Mouse (Mus musculus) liver, embryonic 12.5 days (tissue): ENCODE data around the gene Srd5a1. TPM values are rescaled to one million over a fixed set of nuclear protein-coding genes. Genes with fewer than 3 reads are reported as not detected.
"Not testable (repeated sequence)": the region's sequence is repeated elsewhere in the genome, so short reads cannot be mapped to it uniquely, and the experiment has no call there.

ENCODE experiments used
- ATAC-seq: fragments of 200-750 bp; cut with Nextera tagmentation; 2 replicates; pipeline ENCODE4 v1.8.0; 2017; ENCODE audit warnings: moderate number of reproducible peaks, mild to moderate bottlenecking, moderate library complexity
- H3K27ac ChIP-seq: fragments of 300-500 bp; sonication (generic); 2 replicates; pipeline ENCODE4 v1.5.1; 2016; ENCODE audit warnings: mild to moderate bottlenecking
- H3K27me3 ChIP-seq: fragments of 300-500 bp; sonication (generic); replicated peaks from 2 replicates; pipeline ENCODE4 v1.6.1; 2016; ENCODE audit warnings: mild to moderate bottlenecking, moderate library complexity
- H3K36me3 ChIP-seq: fragments of 300-500 bp; sonication (generic); 2 replicates; pipeline ENCODE4 v1.6.1; 2016; ENCODE audit warnings: mild to moderate bottlenecking, moderate library complexity
- H3K4me1 ChIP-seq: fragments of 300-500 bp; sonication (generic); 2 replicates; pipeline ENCODE4 v1.6.1; 2016
- H3K4me2 ChIP-seq: fragments of 300-500 bp; sonication (generic); 2 replicates; pipeline ENCODE4 v1.6.1; 2016; ENCODE audit warnings: mild to moderate bottlenecking, moderate library complexity
- H3K4me3 ChIP-seq: fragments of 300-500 bp; sonication (generic); 2 replicates; pipeline ENCODE4 v1.5.1; 2016; ENCODE audit warnings: mild to moderate bottlenecking, moderate library complexity
- H3K9ac ChIP-seq: fragments of 300-500 bp; sonication (generic); 2 replicates; pipeline ENCODE4 v1.6.1; 2016; ENCODE audit warnings: mild to moderate bottlenecking, moderate library complexity
- H3K9me3 ChIP-seq: fragments of 300-500 bp; sonication (generic); replicated peaks from 2 replicates; pipeline ENCODE4 v1.6.1; 2016; ENCODE audit warnings: mild to moderate bottlenecking, moderate library complexity
- WGBS: fragments of 180-500 bp; shearing (Covaris S2); methylation state at CpG from one replicate; pipeline ENCODE4 v1.1.7; 2016; ENCODE audit not compliant: insufficient replicate concordance; 5-methylcytosine and 5-hydroxymethylcytosine counted together
- polyA plus RNA-seq: library from polyadenylated mRNA; unstranded; fragments of >200 nt; fragmentation: Nextera tagmentation; extraction: Ambion mirVana; gene quantifications from 2 replicates; pipeline ENCODE4 v1.2.1, GENCODE M21; 2016

Gene Srd5a1
- polyA plus RNA-seq, 1 experiment from 2014 or later, result 6.0 TPM

- Histone ChIP-seq H3K4me3 (no peak overlapping the region), H3K4me1 (peaks cover 5% of the 10 kb centered on the region; the same call in 1 of the 2 replicates), H3K4me2 (no peak overlapping the region), H3K9me3 (no peaks in the 10 kb centered on the region), H3K27me3 (no peaks in the 10 kb centered on the region), H3K9ac (no peak overlapping the region), H3K36me3 (peaks cover 74% of the 10 kb centered on the region), H3K27ac (no peak overlapping the region)
- WGBS, result 72% methylated on average over 6 of the region's 6 CpGs
- no peak for ATAC-seq
Measured at GRCm38 (mm10) chr13:69638108-69638626, 26.9 kb upstream of the Srd5a1 start.

DNA sequence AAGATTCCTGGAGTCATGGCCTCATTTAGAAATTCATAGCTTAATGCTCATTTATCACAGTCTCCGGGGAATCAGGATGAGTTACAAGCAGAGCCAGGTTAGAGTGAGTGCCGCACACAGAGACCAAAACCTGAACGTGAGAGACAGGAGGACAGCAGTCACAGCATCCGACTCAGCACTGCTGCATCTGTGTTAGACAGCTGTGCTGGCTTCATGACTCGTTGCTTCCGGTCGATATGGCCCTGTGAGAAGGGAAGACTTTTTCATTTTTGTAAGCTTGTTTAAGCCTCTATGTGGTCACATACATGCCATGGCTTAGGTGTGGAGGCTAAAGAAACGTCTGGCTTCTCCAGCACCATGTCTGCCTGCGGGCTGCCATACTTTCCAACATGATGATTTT, 26.4 kb upstream of the Srd5a1 start:
- Histone ChIP-seq H3K27me3 (no peaks in the 10 kb centered on the region), H3K9me3 (no peaks in the 10 kb centered on the region), H3K4me3 (no peak overlapping the region), H3K27ac (no peak overlapping the region), H3K9ac (no peak overlapping the region), H3K4me2 (no peak overlapping the region), H3K4me1 (peaks cover 5% of the 10 kb centered on the region; the same call in 1 of the 2 replicates), H3K36me3 (peaks cover 79% of the 10 kb centered on the region)
- no peak for ATAC-seq
- 74% methylated on average over 9 of the region's 9 CpGs for WGBS

DNA sequence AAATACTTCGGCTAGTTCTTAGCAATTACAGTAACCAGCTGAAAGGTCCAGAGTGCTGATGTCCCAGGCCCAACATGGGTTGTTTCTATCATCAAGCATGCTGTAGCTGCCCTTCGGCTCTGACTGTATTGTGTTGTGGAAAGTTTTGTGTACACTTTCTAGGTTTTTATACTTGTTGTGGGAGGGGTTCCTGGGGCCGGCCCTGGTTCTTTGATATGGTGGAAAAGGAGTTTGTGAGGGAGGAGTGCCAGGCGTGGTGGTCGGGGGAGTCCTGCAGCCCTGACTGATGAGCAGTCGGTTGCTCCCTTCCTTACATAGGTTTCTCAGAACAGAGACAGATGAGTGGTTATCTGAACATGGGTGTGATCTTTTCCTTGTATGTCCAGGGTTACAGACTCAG, 25.6 kb upstream of the Srd5a1 start:
- Histone ChIP-seq H3K9ac (no peak overlapping the region), H3K4me2 (no peak overlapping the region), H3K27ac (no peak overlapping the region), H3K36me3 (peaks cover 87% of the 10 kb centered on the region), H3K9me3 (no peaks in the 10 kb centered on the region), H3K4me1 (peaks cover 5% of the 10 kb centered on the region; the same call in 1 of the 2 replicates), H3K4me3 (no peak overlapping the region), H3K27me3 (no peaks in the 10 kb centered on the region)
- no peak for ATAC-seq
- WGBS, result 61% methylated on average over 6 of the region's 6 CpGs

DNA sequence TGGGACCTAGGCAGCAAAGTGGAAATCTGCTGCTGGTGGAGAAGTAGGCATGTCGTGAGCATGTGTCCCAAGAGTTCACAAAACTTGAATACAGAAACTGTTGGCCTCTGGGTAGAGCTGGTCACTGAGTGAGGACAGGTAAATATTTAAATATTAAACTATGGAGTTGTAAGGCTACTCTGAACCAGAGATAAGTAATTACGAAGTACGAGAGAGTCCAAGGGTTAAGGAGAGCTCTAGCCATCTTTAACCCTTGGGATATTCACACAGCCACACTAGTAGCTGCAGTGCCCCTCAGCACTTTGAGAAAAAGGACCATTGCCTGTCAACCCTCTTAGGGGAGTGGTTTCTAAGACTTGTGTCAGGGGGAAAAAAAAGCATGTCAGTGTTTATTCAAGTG, 25.1 kb upstream of the Srd5a1 start:
- Histone ChIP-seq H3K9ac (no peak overlapping the region), H3K27ac (no peak overlapping the region), H3K9me3 (no peaks in the 10 kb centered on the region), H3K4me2 (no peak overlapping the region), H3K27me3 (no peaks in the 10 kb centered on the region), H3K4me1 (peaks cover 5% of the 10 kb centered on the region; the same call in 1 of the 2 replicates), H3K4me3 (no peak overlapping the region), H3K36me3 (peaks cover 92% of the 10 kb centered on the region)
- 77% methylated on average over 3 of the region's 3 CpGs for WGBS
- ATAC-seq, result no peak

DNA sequence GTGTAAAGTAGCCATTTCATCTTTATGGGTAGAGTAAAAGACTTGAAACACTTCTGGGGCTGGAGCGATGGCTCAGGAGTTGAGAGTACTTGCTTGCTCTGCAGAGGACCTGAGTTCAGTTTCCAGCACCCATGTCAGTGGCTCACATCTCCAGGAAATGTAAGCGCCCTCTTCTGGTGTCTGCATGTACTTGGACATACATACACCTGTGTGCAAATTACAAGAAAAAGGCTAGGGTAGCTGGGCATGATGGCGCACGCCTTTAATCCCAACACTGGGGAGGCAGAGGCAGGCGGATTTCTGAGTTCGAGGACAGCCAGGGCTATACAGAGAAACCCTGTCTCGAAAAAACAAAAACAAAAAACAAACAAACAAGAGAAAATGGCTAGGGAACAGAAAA, 24.6 kb upstream of the Srd5a1 start:
- WGBS, result 84% methylated on average over 7 of the region's 7 CpGs
- H3K27ac ChIP-seq, H3K27me3 ChIP-seq, ATAC-seq, H3K4me2 ChIP-seq, H3K9me3 ChIP-seq, H3K4me3 ChIP-seq, H3K9ac ChIP-seq, H3K4me1 ChIP-seq: not testable (repeated sequence)
- H3K36me3 ChIP-seq, result peaks cover 97% of the 10 kb centered on the region

- H3K4me2 ChIP-seq, result no peak overlapping the region
- H3K4me1 ChIP-seq, result peaks cover 5% of the 10 kb centered on the region; the same call in 1 of the 2 replicates
- H3K27ac ChIP-seq, result no peak overlapping the region
- H3K9me3 ChIP-seq, result no peaks in the 10 kb centered on the region
- WGBS, result 50% methylated on average over 2 of the region's 2 CpGs
- H3K27me3 ChIP-seq, result no peaks in the 10 kb centered on the region
- no peak overlapping the region for H3K4me3 ChIP-seq
- H3K36me3 ChIP-seq, result peaks cover 99% of the 10 kb centered on the region
- H3K9ac ChIP-seq, result no peak overlapping the region
- 0 out of 2 replicates have a peak, but pooled peaks have one; percentile 27 for ATAC-seq
Measured at GRCm38 (mm10) chr13:69633988-69634387, 22.7 kb upstream of the Srd5a1 start.

GRCm38 (mm10) chr13:69633551-69633950, 22.3 kb upstream of the Srd5a1 start:
- Histone ChIP-seq H3K27ac (no peak overlapping the region), H3K27me3 (no peaks in the 10 kb centered on the region), H3K4me3 (no peak overlapping the region), H3K9me3 (no peaks in the 10 kb centered on the region), H3K4me2 (no peak overlapping the region), H3K36me3 (peaks cover 99% of the 10 kb centered on the region), H3K9ac (no peak overlapping the region), H3K4me1 (peaks cover 5% of the 10 kb centered on the region; the same call in 1 of the 2 replicates)
- no peak for ATAC-seq
- whole genome bisulfite sequencing, result 88% methylated on average over 9 of the region's 9 CpGs

- Histone ChIP-seq H3K36me3 (peaks cover 100% of the 10 kb centered on the region), H3K9me3 (no peaks in the 10 kb centered on the region), H3K4me3 (no peak overlapping the region), H3K27me3 (no peaks in the 10 kb centered on the region), H3K4me2 (no peak overlapping the region), H3K9ac (no peak overlapping the region), H3K27ac (no peak overlapping the region), H3K4me1 (peaks cover 3% of the 10 kb centered on the region; the same call in 1 of the 2 replicates)
- 77% methylated on average over 4 of the region's 4 CpGs for WGBS
- no peak for ATAC-seq
Measured at GRCm38 (mm10) chr13:69631659-69632058, 20.4 kb upstream of the Srd5a1 start.

- WGBS, result 79% methylated on average over 3 of the region's 3 CpGs
- Histone ChIP-seq H3K9me3 (no peaks in the 10 kb centered on the region), H3K27ac (no peak overlapping the region), H3K36me3 (peaks cover 100% of the 10 kb centered on the region), H3K4me3 (no peak overlapping the region), H3K4me1 (no peaks in the 10 kb centered on the region), H3K4me2 (no peak overlapping the region), H3K27me3 (no peaks in the 10 kb centered on the region), H3K9ac (no peak overlapping the region)
- no peak for ATAC-seq
Measured at GRCm38 (mm10) chr13:69631111-69631510, 19.9 kb upstream of the Srd5a1 start.

DNA sequence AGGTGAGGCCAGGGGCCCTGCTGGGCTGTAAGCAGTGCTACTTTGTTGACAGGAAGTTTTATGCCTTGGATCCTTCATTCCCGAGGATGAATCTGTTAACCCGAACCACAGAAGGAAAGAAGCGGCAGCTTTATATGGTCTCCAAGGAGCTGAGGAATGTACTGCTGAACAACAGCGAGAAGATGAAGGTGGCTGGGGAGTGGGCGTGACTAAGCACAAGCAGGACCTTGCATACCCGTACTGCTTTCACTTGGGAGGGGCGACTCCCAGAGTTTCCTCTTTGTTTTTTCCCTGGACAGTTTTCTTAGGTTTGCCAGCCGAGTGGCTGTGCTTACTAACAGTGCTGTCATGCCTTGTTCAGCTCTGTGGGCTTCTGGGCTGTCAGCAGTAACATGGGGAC, 19.3 kb upstream of the Srd5a1 start:
- 71% methylated on average over 8 of the region's 8 CpGs for WGBS

DNA sequence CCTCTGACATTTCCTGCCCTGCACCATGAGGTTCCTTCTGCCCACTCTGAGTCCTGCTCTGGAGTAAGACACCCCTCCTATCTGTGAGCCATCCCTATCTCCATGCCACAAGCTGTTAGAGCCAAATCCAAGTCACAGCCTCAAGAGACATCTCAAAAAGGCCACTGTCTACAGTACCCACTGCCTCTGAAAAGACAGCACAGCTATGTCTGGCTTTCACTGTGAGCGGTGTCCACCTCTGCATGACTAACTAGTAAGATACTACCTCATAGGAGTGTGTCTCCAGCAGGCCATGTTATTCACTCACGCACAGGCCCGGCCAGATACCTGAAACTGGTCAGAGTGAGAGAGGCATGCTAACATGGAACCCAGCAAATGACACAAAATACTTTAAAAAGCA, 16.7 kb upstream of the Srd5a1 start:
- 79% methylated on average over 3 of the region's 3 CpGs for WGBS
- no peak for ATAC-seq
- Histone ChIP-seq H3K27ac (no peak overlapping the region), H3K4me1 (no peaks in the 10 kb centered on the region), H3K9ac (no peak overlapping the region), H3K4me2 (no peak overlapping the region), H3K9me3 (no peaks in the 10 kb centered on the region), H3K4me3 (no peak overlapping the region), H3K36me3 (peaks cover 100% of the 10 kb centered on the region), H3K27me3 (no peaks in the 10 kb centered on the region)

More for the DNA sequence above, 19.3 kb upstream of the Srd5a1 start:
- H3K4me2 ChIP-seq, result no peak overlapping the region
- no peak overlapping the region for H3K9ac ChIP-seq
- ATAC-seq, result no peak
- no peaks in the 10 kb centered on the region for H3K27me3 ChIP-seq
- no peaks in the 10 kb centered on the region for H3K4me1 ChIP-seq
- no peak overlapping the region for H3K27ac ChIP-seq
- H3K9me3 ChIP-seq, result no peaks in the 10 kb centered on the region
- H3K36me3 ChIP-seq, result peaks cover 100% of the 10 kb centered on the region
- no peak overlapping the region for H3K4me3 ChIP-seq

- 78% methylated on average over 3 of the region's 3 CpGs for WGBS
- no peak overlapping the region for H3K4me3 ChIP-seq
- H3K9ac ChIP-seq, result no peak overlapping the region
- H3K27ac ChIP-seq, result no peak overlapping the region
- H3K4me2 ChIP-seq, result no peak overlapping the region
- peaks cover 96% of the 10 kb centered on the region for H3K36me3 ChIP-seq
- no peaks in the 10 kb centered on the region for H3K27me3 ChIP-seq
- no peaks in the 10 kb centered on the region for H3K4me1 ChIP-seq
- no peak for ATAC-seq
- no peaks in the 10 kb centered on the region for H3K9me3 ChIP-seq
Measured at GRCm38 (mm10) chr13:69624510-69624909, 13.3 kb upstream of the Srd5a1 start.

GRCm38 (mm10) chr13:69623843-69624242, 12.6 kb upstream of the Srd5a1 start:
- Histone ChIP-seq H3K27ac (no peak overlapping the region), H3K27me3 (no peaks in the 10 kb centered on the region), H3K36me3 (peaks cover 96% of the 10 kb centered on the region), H3K4me3 (no peak overlapping the region), H3K9me3 (no peaks in the 10 kb centered on the region), H3K9ac (no peak overlapping the region), H3K4me1 (no peaks in the 10 kb centered on the region), H3K4me2 (no peak overlapping the region)
- 78% methylated on average over 5 of the region's 5 CpGs for WGBS
- ATAC-seq, result no peak
